Mouse (Mus musculus) stomach, embryonic 14.5 days (tissue): ENCODE data around the gene Slc29a3. TPM values are rescaled to one million over a fixed set of nuclear protein-coding genes. Genes with fewer than 3 reads are reported as not detected.
A peak's percentile ranks its signal among the peaks of the same experiment; 100 is the strongest.

Experiments
- ATAC-seq: fragments of 200-750 bp; cut with Nextera tagmentation; 2 replicates; pipeline ENCODE4 v1.8.0; 2017; ENCODE audit warnings: low read depth, moderate TSS enrichment; ENCODE audit not compliant: insufficient number of reproducible peaks, insufficient read depth, low FRiP score
- H3K27ac ChIP-seq: fragments of 300-500 bp; sonication (generic); 2 replicates; pipeline ENCODE4 v1.5.1; 2014; ENCODE audit warnings: mild to moderate bottlenecking, low read length, moderate library complexity, mixed read lengths
- H3K27me3 ChIP-seq: fragments of 300-500 bp; sonication (generic); 2 replicates; pipeline ENCODE4 v1.6.1; 2014; ENCODE audit warnings: low read length, control low read depth, mixed read lengths; ENCODE audit not compliant: control insufficient read depth, insufficient read depth
- H3K36me3 ChIP-seq: fragments of 300-500 bp; sonication (generic); 2 replicates; pipeline ENCODE4 v1.6.1; 2014; ENCODE audit warnings: mild to moderate bottlenecking, control low read depth, low read length, moderate library complexity, mixed read lengths; ENCODE audit not compliant: control insufficient read depth, insufficient read depth
- H3K4me1 ChIP-seq: fragments of 300-500 bp; sonication (generic); 2 replicates; pipeline ENCODE4 v1.6.1; 2014; ENCODE audit warnings: low read length, control low read depth, mixed read lengths; ENCODE audit not compliant: control insufficient read depth, insufficient read depth
- H3K4me2 ChIP-seq: fragments of 300-500 bp; sonication (generic); replicated peaks from 2 replicates; pipeline ENCODE4 v1.6.1; 2014; ENCODE audit warnings: low read depth, low read length, control low read depth
- H3K4me3 ChIP-seq: fragments of 300-500 bp; sonication (generic); 2 replicates; pipeline ENCODE4 v1.5.1; 2014; ENCODE audit warnings: low read depth, low read length, control low read depth
- H3K9ac ChIP-seq: fragments of 300-500 bp; sonication (generic); replicated peaks from 2 replicates; pipeline ENCODE4 v1.6.1; 2014; ENCODE audit warnings: low read depth, mild to moderate bottlenecking, control low read depth, low read length, moderate library complexity, mixed read lengths
- H3K9me3 ChIP-seq: fragments of 300-500 bp; sonication (generic); 2 replicates; pipeline ENCODE4 v1.6.1; 2016; ENCODE audit warnings: low read depth, low read length, control low read depth; ENCODE audit not compliant: control insufficient read depth
- WGBS: fragments of 180-500 bp; shearing (Covaris S2); extraction: QIAGEN DNeasy Blood & Tissue Kit; methylation state at CpG from one replicate; pipeline ENCODE4 v1.1.7; 2014; 5-methylcytosine and 5-hydroxymethylcytosine counted together
- polyA plus RNA-seq: library from polyadenylated mRNA; unstranded; fragments of >200 nt; fragmentation: Nextera tagmentation; extraction: Ambion mirVana; gene quantifications from 2 replicates; pipeline ENCODE4 v1.2.1, GENCODE M21; 2014

The Slc29a3 gene
- polyA plus RNA-seq, result 8.5 TPM in 2 replicates

GRCm38 (mm10) chr10:60752040-60753020 lies at the start of gene Slc29a3:
Slc29a3 (minus strand) TSS chr10:60752794.
- 11% methylated on average over 40 of the region's 41 CpGs for WGBS
- 0 out of 2 replicates have a peak, but pooled peaks cover 7% of the 10 kb centered on the region for H3K4me1 ChIP-seq
- no peaks in the 10 kb centered on the region for H3K27me3 ChIP-seq
- peak within 1 kb of the TSS; percentile 55 for H3K27ac ChIP-seq
- peak within 1 kb of the TSS; percentile 68 for H3K4me3 ChIP-seq
- no peaks in the 10 kb centered on the region; the same call in 1 of the 2 replicates for H3K9me3 ChIP-seq
- peak within 1 kb of the TSS; percentile 81 for H3K4me2 ChIP-seq
- peaks cover 11% of the 10 kb centered on the region; the same call in 1 of the 2 replicates for H3K36me3 ChIP-seq
- H3K9ac ChIP-seq, result peak within 1 kb of the TSS; percentile 79
- ATAC-seq, result peak; percentile 95

DNA sequence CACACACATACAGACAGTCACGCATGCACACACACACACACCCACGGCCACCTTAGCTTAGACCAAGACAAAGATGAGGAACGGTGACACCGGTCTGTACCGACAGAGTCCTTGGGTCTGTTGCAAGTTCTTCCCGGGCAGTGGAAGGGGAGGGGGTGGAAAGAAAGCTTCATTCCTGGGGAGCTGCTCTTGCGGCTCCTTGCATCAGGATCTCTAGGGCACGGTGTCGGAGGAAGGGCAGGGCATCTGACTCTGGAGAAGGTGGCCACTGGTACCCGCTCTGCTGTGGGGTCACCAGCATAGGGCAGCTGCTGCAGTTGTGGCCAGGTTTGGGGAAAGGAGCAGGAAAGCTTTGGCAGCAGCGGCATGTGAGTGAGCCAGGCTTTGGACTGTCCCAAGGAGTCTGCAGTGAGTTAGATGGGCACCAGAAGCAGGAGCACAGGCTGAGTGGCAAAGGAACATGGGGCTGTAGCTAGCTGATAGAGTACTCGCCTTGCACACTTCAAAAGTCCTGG lies 49.4 kb upstream of the Slc29a3 start:
- Histone ChIP-seq H3K9me3 (no peaks in the 10 kb centered on the region), H3K9ac (no peak overlapping the region), H3K27me3 (no peaks in the 10 kb centered on the region), H3K4me3 (no peak overlapping the region), H3K4me2 (no peak overlapping the region), H3K36me3 (no peaks in the 10 kb centered on the region), H3K4me1 (peaks cover 23% of the 10 kb centered on the region; the same call in 1 of the 2 replicates), H3K27ac (no peak overlapping the region; the same call in 1 of the 2 replicates)
- ATAC-seq, result no peak
- 62% methylated on average over 12 of the region's 12 CpGs for WGBS

GRCm38 (mm10) chr10:60801168-60801897 lies 48.7 kb upstream of the Slc29a3 start:
- Histone ChIP-seq H3K27me3 (no peaks in the 10 kb centered on the region), H3K9ac (no peak overlapping the region), H3K36me3 (no peaks in the 10 kb centered on the region), H3K4me1 (peaks cover 22% of the 10 kb centered on the region; the same call in 1 of the 2 replicates), H3K4me3 (no peak overlapping the region), H3K27ac (peak overlapping the region; percentile 0; the same call in 1 of the 2 replicates), H3K4me2 (no peak overlapping the region), H3K9me3 (no peaks in the 10 kb centered on the region)
- WGBS, result 32% methylated on average over 11 of the region's 11 CpGs
- no peak for ATAC-seq

DNA sequence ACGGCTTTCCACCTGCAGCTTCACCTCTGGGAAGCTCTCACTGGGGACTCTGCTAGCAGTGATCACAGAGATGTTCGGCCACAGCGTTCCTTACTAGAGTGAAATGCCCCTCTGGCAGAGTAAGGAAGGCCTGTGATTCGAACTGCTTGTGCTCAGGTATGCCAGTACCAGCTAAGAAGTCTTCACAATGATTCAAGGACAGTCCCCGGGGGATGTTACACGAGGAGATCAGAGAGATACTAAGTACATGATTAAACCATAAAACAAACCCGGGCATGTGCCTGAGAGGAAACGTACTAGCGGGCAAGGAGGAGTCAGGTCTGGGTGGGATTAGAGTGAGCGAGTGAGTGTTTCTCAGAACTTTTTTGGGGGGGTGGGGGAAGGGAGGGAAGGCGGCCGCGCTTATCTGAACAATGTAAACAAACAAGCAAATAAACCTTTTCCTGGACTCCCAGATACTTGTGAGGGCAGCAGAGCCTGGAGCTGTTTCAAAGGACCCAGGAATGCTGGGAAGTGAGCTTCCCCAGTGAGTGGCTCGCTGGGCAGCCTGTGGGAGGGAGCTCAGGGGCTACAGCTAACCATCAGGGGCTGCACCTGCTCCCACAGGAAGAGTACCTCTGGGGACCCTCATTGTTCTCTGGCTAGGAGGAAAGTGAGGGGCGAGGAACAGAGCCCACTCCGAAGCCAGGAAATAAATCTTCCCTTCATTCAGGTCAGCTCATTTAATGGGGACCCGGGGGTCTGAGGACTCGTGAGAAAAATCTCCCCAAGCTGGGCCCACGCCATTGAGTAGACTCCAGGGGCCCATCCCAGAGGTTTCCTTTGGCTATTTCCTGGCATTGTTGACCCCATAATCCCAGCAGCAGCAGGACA lies 47.9 kb upstream of the Slc29a3 start:
- 13% methylated on average over 19 of the region's 19 CpGs for WGBS
- no peak overlapping the region for H3K27ac ChIP-seq
- H3K9ac ChIP-seq, result no peak overlapping the region
- no peaks in the 10 kb centered on the region for H3K27me3 ChIP-seq
- no peak for ATAC-seq
- H3K4me3 ChIP-seq, result no peak overlapping the region
- peaks cover 19% of the 10 kb centered on the region; the same call in 1 of the 2 replicates for H3K4me1 ChIP-seq
- no peaks in the 10 kb centered on the region for H3K9me3 ChIP-seq
- no peaks in the 10 kb centered on the region for H3K36me3 ChIP-seq
- H3K4me2 ChIP-seq, result no peak overlapping the region

DNA sequence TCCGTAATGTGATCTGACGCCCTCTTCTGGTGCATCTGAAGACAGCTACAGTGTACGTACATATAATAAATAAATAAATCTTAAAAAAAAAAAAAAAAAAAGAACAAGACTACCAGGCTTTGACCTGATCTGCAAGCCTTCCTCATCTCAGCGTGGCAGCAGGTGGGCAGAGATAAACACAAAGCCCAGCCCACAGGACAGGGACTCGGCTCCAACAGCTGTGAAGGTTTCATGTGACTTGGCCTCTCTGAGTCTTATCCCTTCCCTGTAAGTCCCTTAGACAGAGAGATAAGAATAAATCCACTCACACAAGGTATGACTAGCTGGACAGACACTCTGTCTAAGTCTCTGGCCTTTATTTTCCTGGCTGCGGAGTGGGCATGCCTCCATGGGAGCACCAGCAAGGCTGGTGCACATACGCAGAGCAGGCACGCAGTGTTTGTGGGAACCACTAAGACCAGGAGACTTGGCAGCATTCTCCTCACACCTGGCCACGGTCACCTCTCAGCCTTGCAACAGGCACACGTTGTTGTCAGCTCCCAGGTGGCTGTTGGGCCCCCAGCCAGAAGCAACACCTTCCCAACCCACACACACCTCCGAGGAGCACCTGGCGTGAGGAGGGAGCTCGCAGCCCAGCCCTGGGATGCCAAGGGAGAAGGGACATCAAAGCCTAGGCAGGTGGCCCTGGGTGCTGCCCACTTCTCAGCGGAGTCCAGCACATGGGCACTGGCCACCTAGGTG lies 45.3 kb upstream of the Slc29a3 start:
- Histone ChIP-seq H3K4me1 (peaks cover 12% of the 10 kb centered on the region; the same call in 1 of the 2 replicates), H3K9me3 (no peaks in the 10 kb centered on the region), H3K4me3 (no peak overlapping the region), H3K9ac (no peak overlapping the region), H3K27me3 (no peaks in the 10 kb centered on the region), H3K36me3 (no peaks in the 10 kb centered on the region), H3K27ac (no peak overlapping the region), H3K4me2 (no peak overlapping the region)
- 72% methylated on average over 14 of the region's 14 CpGs for WGBS
- ATAC-seq, result no peak

DNA sequence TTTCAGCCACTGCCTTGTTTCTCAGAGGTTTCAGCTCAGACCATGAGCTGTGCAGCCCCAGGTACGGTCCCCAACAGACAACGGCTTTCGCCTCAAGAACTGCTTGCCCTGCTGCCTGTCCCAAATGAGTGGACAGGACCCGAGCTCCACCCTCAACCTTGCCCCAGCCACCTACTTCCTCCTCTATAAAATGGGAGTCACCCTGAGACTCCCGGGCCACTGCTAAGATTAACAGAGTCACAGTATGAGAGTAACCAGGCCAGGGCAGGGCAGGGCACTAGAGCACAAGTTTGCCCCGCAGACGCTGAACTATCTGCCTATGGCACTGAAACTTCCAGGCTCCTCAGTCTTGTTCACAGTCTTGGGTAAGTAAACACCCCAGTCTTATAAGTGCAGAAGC lies 43.9 kb upstream of the Slc29a3 start:
- Histone ChIP-seq H3K27ac (no peak overlapping the region), H3K4me1 (peaks cover 18% of the 10 kb centered on the region; the same call in 1 of the 2 replicates), H3K9ac (no peak overlapping the region), H3K36me3 (no peaks in the 10 kb centered on the region), H3K4me2 (no peak overlapping the region), H3K4me3 (no peak overlapping the region), H3K9me3 (no peaks in the 10 kb centered on the region), H3K27me3 (no peaks in the 10 kb centered on the region)
- 85% methylated on average over 7 of the region's 7 CpGs for WGBS
- ATAC-seq, result no peak; the same call in 1 of the 2 replicates

- Histone ChIP-seq H3K4me3 (no peak overlapping the region), H3K27ac (no peak overlapping the region), H3K4me1 (peaks cover 13% of the 10 kb centered on the region; the same call in 1 of the 2 replicates), H3K9ac (no peak overlapping the region), H3K9me3 (no peaks in the 10 kb centered on the region), H3K27me3 (no peaks in the 10 kb centered on the region), H3K4me2 (no peak overlapping the region), H3K36me3 (no peaks in the 10 kb centered on the region)
- 71% methylated on average over 5 of the region's 5 CpGs for WGBS
- no peak for ATAC-seq
These were observed 43.4 kb upstream of the Slc29a3 start for GRCm38 (mm10) chr10:60796028-60796427.
